Mouse (Mus musculus) megakaryocyte, adult 5-6 weeks (primary cell): ENCODE results near the gene Agl. TPM values are rescaled to one million over a fixed set of nuclear protein-coding genes. Genes with fewer than 3 reads are reported as not detected.

Source experiments
- ATAC-seq: 2 replicates; pipeline ENCODE4 v1.8.0; 2016; ENCODE audit warnings: mild to moderate bottlenecking, inconsistent platforms; ENCODE audit not compliant: poor library complexity, severe bottlenecking
- total RNA-seq, 2 experiments: library from RNA; stranded (forward) in 1 of 2; stranded (reverse) in 1 of 2; fragments of 153-499, 151-499 nt in 1 of 2; fragments of 221-1000, 200-1000 nt in 1 of 2; gene quantifications; 2 replicates each; pipeline versions ENCODE4 v1.2.3 to v1.2.4; 2015 to 2017

The Agl gene
- total RNA-seq, 2 experiments from 2014 or later, result 15.5 to 19.3 TPM

DNA sequence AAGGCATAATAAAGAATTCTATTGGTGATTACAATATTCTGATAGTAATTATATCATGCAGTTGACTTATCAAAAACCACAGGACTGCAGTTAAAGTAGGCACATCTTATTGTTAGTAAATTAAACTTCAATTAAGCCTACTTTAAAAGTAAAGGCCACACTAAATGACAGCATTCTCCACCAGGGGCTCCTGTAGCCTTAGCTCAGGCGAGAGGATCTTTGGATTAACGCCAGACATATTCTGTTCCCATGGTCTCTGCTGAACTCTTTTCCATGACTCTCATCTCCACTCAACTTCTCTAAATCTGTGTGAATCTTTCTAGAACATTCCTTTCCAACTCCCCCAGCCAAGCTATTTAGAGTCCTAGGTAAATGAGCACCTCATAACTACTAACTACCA is 109.2 kb downstream of the Agl start:
- ATAC-seq, result no peak

DNA sequence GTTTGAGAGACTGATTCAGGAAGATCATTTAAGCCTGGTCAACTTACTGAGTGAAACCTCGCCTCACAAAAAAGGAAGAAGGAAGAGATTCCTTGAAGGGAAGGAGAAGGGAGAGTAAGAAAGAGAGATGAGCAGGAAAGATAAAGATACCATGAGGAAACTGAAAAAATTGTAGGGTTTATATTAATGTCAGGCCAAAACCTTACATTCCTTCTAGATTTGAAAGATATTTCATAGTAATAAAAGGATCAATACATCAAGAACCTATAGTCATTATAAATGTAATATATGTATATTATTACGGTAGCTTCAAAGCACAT is 112.3 kb downstream of the Agl start:
- no peak for ATAC-seq

DNA sequence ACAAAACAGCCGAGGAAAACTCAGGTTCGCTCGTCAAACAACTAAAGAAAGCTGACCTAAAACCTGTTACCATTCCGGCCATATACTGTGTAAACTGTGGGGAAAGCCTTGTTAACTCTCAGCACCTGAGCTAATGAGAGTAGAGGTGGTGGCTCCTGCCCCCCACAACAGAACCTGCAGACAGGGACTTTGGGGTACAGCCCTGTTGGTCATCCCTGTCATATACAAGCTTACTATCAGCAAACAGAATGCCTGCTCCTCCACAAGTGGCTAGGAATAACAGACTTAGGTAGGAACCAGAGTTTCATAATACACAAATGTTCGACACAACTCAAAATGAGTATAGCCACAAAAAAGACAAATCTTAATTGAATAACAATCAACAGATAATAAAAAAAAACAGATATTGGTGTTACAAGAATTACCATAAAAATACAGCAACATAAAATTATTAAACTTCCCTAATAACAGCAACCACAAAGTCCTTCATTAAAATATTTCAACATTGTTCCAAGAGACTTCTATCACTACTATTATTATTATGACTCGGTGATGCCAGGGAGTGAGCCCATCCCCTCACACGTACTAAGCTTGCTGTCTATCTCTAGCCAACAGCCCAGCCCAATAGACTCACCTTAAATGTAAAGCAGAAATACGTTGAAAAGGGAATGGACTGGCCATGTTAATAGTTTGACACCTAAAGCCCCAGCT is 112.9 kb downstream of the Agl start:
- no peak for ATAC-seq

DNA sequence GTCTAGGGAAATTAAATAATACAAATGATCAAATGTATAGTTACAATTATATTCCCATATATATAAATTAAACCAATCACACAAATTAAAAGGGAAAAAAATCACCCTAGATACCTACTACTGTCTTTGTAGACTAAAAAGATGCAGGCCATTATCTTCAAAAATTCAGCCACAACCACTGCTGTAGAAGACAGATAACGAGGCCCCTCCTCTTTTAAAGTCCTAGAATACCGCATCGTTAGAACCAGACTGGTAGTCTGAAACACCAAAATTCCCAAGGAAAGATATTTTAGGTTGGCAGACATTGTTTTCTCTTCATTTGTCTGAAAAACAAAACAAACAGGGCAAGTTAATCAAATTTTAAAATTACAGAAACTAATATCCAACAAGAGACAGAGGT is 113.7 kb downstream of the Agl start:
- no peak for ATAC-seq

Other genes with a start within 250 kb of the Agl start
- 0.14 TPM in 1 of 2 replicates, not detected in the other for gene Lrrc39, start 245.2 kb downstream of the Agl start, total RNA-seq (2015)
- gene Lrrc39, start 245.2 kb downstream of the Agl start, total RNA-seq (2017), result 0.04 and 0.40 TPM in 2 replicates
- gene Sass6, start 213.2 kb downstream of the Agl start, total RNA-seq (2015), result 33.6 and 36.1 TPM in 2 replicates
- 44.9 and 46.2 TPM in 2 replicates for gene Sass6, start 213.2 kb downstream of the Agl start, total RNA-seq (2017)
- gene Trmt13, start 193.6 kb downstream of the Agl start, total RNA-seq (2015), result 17.7 and 19.4 TPM in 2 replicates
- 22.1 and 27.0 TPM in 2 replicates for gene Trmt13, start 193.6 kb downstream of the Agl start, total RNA-seq (2017)
- gene Mfsd14a, start 145.5 kb downstream of the Agl start, total RNA-seq (2015), result 82.7 and 88.5 TPM in 2 replicates
- gene Mfsd14a, start 145.5 kb downstream of the Agl start, total RNA-seq (2017), result 91.5 and 95.8 TPM in 2 replicates
- not detected in 2 replicates for gene Gm43191, start 126.9 kb downstream of the Agl start, total RNA-seq (2015)
- gene Gm43191, start 126.9 kb downstream of the Agl start, total RNA-seq (2017), result not detected in 2 replicates
- gene Slc35a3, start 95.3 kb downstream of the Agl start, total RNA-seq (2015), result 39.9 and 45.5 TPM in 2 replicates
- 55.4 and 56.0 TPM in 2 replicates for gene Slc35a3, start 95.3 kb downstream of the Agl start, total RNA-seq (2017)
- 54.3 and 54.9 TPM in 2 replicates for gene Frrs1, start 51.3 kb upstream of the Agl start, total RNA-seq (2015)
- gene Frrs1, start 51.3 kb upstream of the Agl start, total RNA-seq (2017), result 37.9 and 38.4 TPM in 2 replicates
- not detected in 2 replicates for gene 4930455H04Rik, start 160.1 kb upstream of the Agl start, total RNA-seq (2015)
- not detected in 2 replicates for gene 4930455H04Rik, start 160.1 kb upstream of the Agl start, total RNA-seq (2017)
- not detected in 2 replicates for gene Palmd, start 160.8 kb upstream of the Agl start, total RNA-seq (2015)
- gene Palmd, start 160.8 kb upstream of the Agl start, total RNA-seq (2017), result not detected in 2 replicates